Mouse (Mus musculus) embryonic facial prominence, embryonic 12.5 days (tissue): ENCODE results near the gene Dmrtc1c1. TPM values are rescaled to one million over a fixed set of nuclear protein-coding genes. Genes with fewer than 3 reads are reported as not detected.
"Not testable (repeated sequence)": the region's sequence is repeated elsewhere in the genome, so short reads cannot be mapped to it uniquely, and the experiment has no call there.

Source experiments
- ATAC-seq: fragments of 200-750 bp; cut with Nextera tagmentation; 2 replicates; pipeline ENCODE4 v1.8.0; 2017; ENCODE audit not compliant: insufficient number of reproducible peaks, insufficient read depth, low FRiP score, low TSS enrichment
- H3K27ac ChIP-seq: fragments of 300-500 bp; sonication (generic); 2 replicates; pipeline ENCODE4 v1.5.1; 2016; ENCODE audit warnings: mild to moderate bottlenecking
- H3K27me3 ChIP-seq: fragments of 300-500 bp; sonication (generic); 2 replicates; pipeline ENCODE4 v1.6.1; 2016; ENCODE audit warnings: mild to moderate bottlenecking, moderate library complexity
- H3K36me3 ChIP-seq: fragments of 300-500 bp; sonication (generic); 2 replicates; pipeline ENCODE4 v1.6.1; 2016; ENCODE audit warnings: mild to moderate bottlenecking
- H3K4me1 ChIP-seq: fragments of 300-500 bp; sonication (generic); 2 replicates; pipeline ENCODE4 v1.6.1; 2016
- H3K4me2 ChIP-seq: fragments of 300-500 bp; sonication (generic); replicated peaks from 2 replicates; pipeline ENCODE4 v1.6.1; 2016; ENCODE audit warnings: mild to moderate bottlenecking, moderate library complexity
- H3K4me3 ChIP-seq: fragments of 300-500 bp; sonication (generic); 2 replicates; pipeline ENCODE4 v1.5.1; 2016; ENCODE audit warnings: mild to moderate bottlenecking
- H3K9ac ChIP-seq: fragments of 300-500 bp; sonication (generic); 2 replicates; pipeline ENCODE4 v1.6.1; 2016; ENCODE audit warnings: mild to moderate bottlenecking, moderate library complexity
- H3K9me3 ChIP-seq: fragments of 300-500 bp; sonication (generic); 2 replicates; pipeline ENCODE4 v1.6.1; 2016; ENCODE audit warnings: mild to moderate bottlenecking, moderate library complexity
- WGBS: fragments of 180-500 bp; shearing (Covaris S2); methylation state at CpG from one replicate; pipeline ENCODE4 v1.1.7; 2016; 5-methylcytosine and 5-hydroxymethylcytosine counted together
- polyA plus RNA-seq: library from polyadenylated mRNA; unstranded; fragments of >200 nt; fragmentation: Nextera tagmentation; extraction: Ambion mirVana; gene quantifications from 2 replicates; pipeline ENCODE4 v1.2.1, GENCODE M21; 2016

The Dmrtc1c1 gene
- polyA plus RNA-seq = not detected in 2 replicates

DNA sequence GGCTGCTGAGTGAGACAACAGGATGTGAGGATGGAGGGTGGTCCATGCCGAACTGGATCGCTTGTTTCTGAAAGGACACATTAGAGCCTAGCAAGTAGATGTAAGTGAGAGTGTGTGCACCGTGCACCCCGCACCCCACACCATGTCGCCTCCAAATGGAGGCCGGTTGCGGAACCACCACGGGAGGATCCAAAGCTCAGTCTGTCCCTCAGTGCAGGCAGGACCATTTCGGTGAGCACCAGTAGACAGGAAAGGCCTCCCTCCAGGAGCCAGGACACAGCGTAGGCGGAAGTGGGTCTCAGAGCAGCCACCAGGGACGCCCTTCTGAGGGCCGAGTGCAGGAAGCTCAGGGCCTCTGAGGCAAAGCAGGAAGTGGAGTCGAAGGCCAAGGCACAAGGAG, at the start of gene Dmrtc1c1:
Dmrtc1c1 (plus strand) TSS at position 301 of the 400 bp plus-strand sequence.
- not testable (repeated sequence) for H3K4me3 ChIP-seq, H3K4me2 ChIP-seq
- WGBS = no CpG with 5 or more reads among the region's 14 CpGs

DNA sequence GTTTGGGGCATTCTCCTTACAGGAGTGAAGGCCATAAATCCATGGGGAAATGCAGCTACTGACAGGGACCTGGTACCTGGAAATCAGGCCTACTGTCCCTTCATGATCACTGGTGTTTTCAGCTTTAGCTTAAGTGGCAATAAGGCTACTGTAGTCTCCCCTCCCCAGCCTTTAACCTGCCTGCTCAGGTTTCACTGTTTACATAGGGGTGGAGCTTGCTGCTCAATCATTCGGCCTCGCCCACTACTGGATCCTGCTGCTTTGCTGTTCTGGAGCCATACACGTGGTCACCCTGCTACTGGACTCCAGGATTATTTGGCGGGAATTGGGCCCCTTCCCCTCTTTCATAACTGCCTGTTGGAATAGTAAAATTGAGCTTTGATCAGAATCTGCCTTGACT, 36.9 kb upstream of the Dmrtc1c1 start:
- Histone ChIP-seq H3K36me3 (no peaks in the 10 kb centered on the region), H3K9me3 (no peaks in the 10 kb centered on the region), H3K4me3 (no peak overlapping the region), H3K27me3 (0 out of 2 replicates have a peak, but pooled peaks cover 2% of the 10 kb centered on the region), H3K9ac (no peak overlapping the region), H3K4me2 (no peak overlapping the region), H3K27ac (no peak overlapping the region), H3K4me1 (no peaks in the 10 kb centered on the region)
- ATAC-seq = no peak
- WGBS = 33% methylated on average over 4 of the region's 4 CpGs

More for the DNA sequence above, at the start of gene Dmrtc1c1:
- H3K9ac ChIP-seq, H3K27ac ChIP-seq, H3K4me1 ChIP-seq, H3K27me3 ChIP-seq, H3K36me3 ChIP-seq, H3K9me3 ChIP-seq, ATAC-seq: not testable (repeated sequence)

DNA sequence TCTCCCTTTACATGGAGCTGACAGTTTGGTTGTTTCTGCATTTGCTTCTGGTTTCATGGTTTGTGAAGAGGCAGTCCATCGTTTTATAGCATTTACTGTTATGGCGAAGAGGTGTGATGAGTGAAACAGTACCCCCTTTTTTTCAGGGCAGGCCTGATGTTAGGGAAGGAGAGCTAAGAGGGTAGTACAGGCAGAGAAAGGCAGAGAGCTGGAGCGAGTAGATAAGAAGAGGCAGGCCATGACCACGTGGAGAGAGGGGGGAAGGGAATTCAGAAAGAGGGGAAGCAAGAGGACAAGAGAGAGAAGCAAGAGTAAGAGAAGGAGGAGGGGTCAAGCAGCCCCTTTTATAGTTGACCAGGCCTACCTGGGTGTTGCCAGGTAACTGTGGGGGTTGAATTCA, 9.5 kb downstream of the Dmrtc1c1 start:
- WGBS = 57% methylated on average over 4 of the region's 4 CpGs
- no peak overlapping the region for H3K4me2 ChIP-seq
- no peak overlapping the region for H3K4me3 ChIP-seq
- ATAC-seq = no peak
- H3K9ac ChIP-seq = no peak overlapping the region
- no peak overlapping the region for H3K27ac ChIP-seq
- no peaks in the 10 kb centered on the region for H3K4me1 ChIP-seq
- H3K27me3 ChIP-seq = no peaks in the 10 kb centered on the region
- H3K9me3 ChIP-seq = no peaks in the 10 kb centered on the region
- H3K36me3 ChIP-seq = no peaks in the 10 kb centered on the region

DNA sequence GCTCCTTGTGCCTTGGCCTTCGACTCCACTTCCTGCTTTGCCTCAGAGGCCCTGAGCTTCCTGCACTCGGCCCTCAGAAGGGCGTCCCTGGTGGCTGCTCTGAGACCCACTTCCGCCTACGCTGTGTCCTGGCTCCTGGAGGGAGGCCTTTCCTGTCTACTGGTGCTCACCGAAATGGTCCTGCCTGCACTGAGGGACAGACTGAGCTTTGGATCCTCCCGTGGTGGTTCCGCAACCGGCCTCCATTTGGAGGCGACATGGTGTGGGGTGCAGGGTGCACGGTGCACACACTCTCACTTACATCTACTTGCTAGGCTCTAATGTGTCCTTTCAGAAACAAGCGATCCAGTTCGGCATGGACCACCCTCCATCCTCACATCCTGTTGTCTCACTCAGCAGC, 51.8 kb downstream of the Dmrtc1c1 start, which contains the start of gene Dmrtc1c2:
Dmrtc1c2 (minus strand) TSS at position 101 of the 400 bp plus-strand sequence.
- H3K9ac ChIP-seq, H3K4me1 ChIP-seq, H3K27me3 ChIP-seq, H3K27ac ChIP-seq, H3K4me3 ChIP-seq, H3K4me2 ChIP-seq, H3K9me3 ChIP-seq, ATAC-seq, H3K36me3 ChIP-seq: not testable (repeated sequence)
- WGBS = no CpG with 5 or more reads among the region's 13 CpGs

Other genes starting within 250 kb of the Dmrtc1c1 start
- gene Phka1, start 158.7 kb upstream of the Dmrtc1c1 start, polyA plus RNA-seq = 13.1 and 13.8 TPM in 2 replicates
- gene Gm3880, start 116.0 kb upstream of the Dmrtc1c1 start, polyA plus RNA-seq = not detected in 2 replicates
- not detected in 2 replicates for gene Gm9112, start 95.3 kb upstream of the Dmrtc1c1 start, polyA plus RNA-seq
- not detected in 2 replicates for gene Dmrtc1b, start 95.1 kb upstream of the Dmrtc1c1 start, polyA plus RNA-seq
- gene Dmrtc1c2, start 51.7 kb downstream of the Dmrtc1c1 start, polyA plus RNA-seq = not detected in 2 replicates
- gene 1700031F05Rik, start 65.0 kb downstream of the Dmrtc1c1 start, polyA plus RNA-seq = not detected in 2 replicates
- gene Dmrtc1a, start 105.7 kb downstream of the Dmrtc1c1 start, polyA plus RNA-seq = 0.90 and 0.96 TPM in 2 replicates
- not detected in 2 replicates for gene 1700011M02Rik, start 105.9 kb downstream of the Dmrtc1c1 start, polyA plus RNA-seq
- not detected in 2 replicates for gene 1700018G05Rik, start 125.4 kb downstream of the Dmrtc1c1 start, polyA plus RNA-seq